Mouse (Mus musculus): ENCODE measurements around the gene Srp9.

- TF ChIP-seq CTCF (IDR thresholded peaks at IDR 0.05; ENCODE audit: low read depth) (no peak), EP300 (IDR thresholded peaks at IDR 0.05; ENCODE audit: low read depth) (no peak)
Observed at GRCm38 (mm10) chr1:182087351-182087750, 37.2 kb upstream of the Srp9 start.

All from liver, postnatal 0 days (tissue).